Mouse (Mus musculus) ES-E14 (cell line): ENCODE data around the gene Tmem178. TPM values are rescaled to one million over a fixed set of nuclear protein-coding genes. Genes with fewer than 3 reads are reported as not detected.

Experiments
- DNase-seq: peaks from one replicate; pipeline ENCODE4 v3.0.0-alpha.2; 2013; ENCODE audit warnings: low read depth, low spot score
- H3K27ac ChIP-seq: 2 replicates; pipeline ENCODE4 v1.5.1; 2012; ENCODE audit warnings: low read depth, mild to moderate bottlenecking, low read length, moderate library complexity, mixed read lengths; ENCODE audit not compliant: poor library complexity, insufficient read depth, severe bottlenecking
- H3K36me3 ChIP-seq: 2 replicates; pipeline ENCODE4 v1.6.1; 2012; ENCODE audit warnings: mild to moderate bottlenecking, low read length, moderate library complexity, mixed read lengths; ENCODE audit not compliant: control insufficient read depth, poor library complexity, insufficient read depth, severe bottlenecking
- H3K4me1 ChIP-seq, 2 experiments: fragments of 150-350 bp in 1 of 2; sonication (generic) in 1 of 2; 2 replicates each; pipeline ENCODE4 v1.6.1; 2012; ENCODE audit warnings: low read length in 2 of 2, mild to moderate bottlenecking in 1 of 2, mixed read lengths in 1 of 2; ENCODE audit not compliant: control insufficient read depth in 2 of 2, insufficient read depth in 2 of 2, poor library complexity in 1 of 2
- H3K4me3 ChIP-seq, 2 experiments: fragments of 150-350 bp in 1 of 2; sonication (generic) in 1 of 2; 2 replicates each; pipeline ENCODE4 v1.5.1; 2012; ENCODE audit warnings: low read length in 2 of 2, low read depth in 1 of 2, mild to moderate bottlenecking in 1 of 2, mixed read lengths in 1 of 2; ENCODE audit not compliant: insufficient read depth in 1 of 2, poor library complexity in 1 of 2, severe bottlenecking in 1 of 2
- H3K9ac ChIP-seq: 2 replicates; pipeline ENCODE4 v1.6.1; 2012; ENCODE audit warnings: low read depth, mild to moderate bottlenecking, low read length, mixed read lengths; ENCODE audit not compliant: poor library complexity, insufficient read depth, severe bottlenecking
- H3K9me3 ChIP-seq: fragments of 150-350 bp; sonication (generic); 2 replicates; pipeline ENCODE4 v1.6.1; 2012; ENCODE audit warnings: low read depth, mild to moderate bottlenecking, low read length; ENCODE audit not compliant: control insufficient read depth, insufficient read depth
- CHD2 ChIP-seq: IDR thresholded peaks from 2 replicates; pipeline ENCODE4 v1.6.1; 2014; ENCODE audit warnings: mild to moderate bottlenecking, low read depth, low read length, inconsistent platforms
- HCFC1 ChIP-seq: IDR thresholded peaks from 2 replicates; pipeline ENCODE4 v1.6.1; 2012; ENCODE audit warnings: low read length, inconsistent platforms, borderline replicate concordance; ENCODE audit not compliant: insufficient read depth
- MAFK ChIP-seq: IDR thresholded peaks from 2 replicates; pipeline ENCODE4 v1.6.1; 2014; ENCODE audit warnings: mild to moderate bottlenecking, low read depth, low read length, inconsistent platforms; ENCODE audit not compliant: insufficient read depth
- ZC3H11A ChIP-seq: IDR thresholded peaks from 2 replicates; pipeline ENCODE4 v1.6.1; 2012; ENCODE audit warnings: low read depth, mild to moderate bottlenecking, inconsistent platforms, low read length, borderline replicate concordance
- ZNF384 ChIP-seq: IDR thresholded peaks from 2 replicates; pipeline ENCODE4 v1.6.1; 2012; ENCODE audit warnings: low read depth, low read length, inconsistent platforms
- in situ Hi-C, 2 experiments: fragments of 600-800 bp; cut with MboI; formaldehyde crosslinking; loops; one replicate each; pipeline ENCODE4 v1.15.1; 2025; ENCODE audit warnings: low sequenced_read_pairs in 2 of 2, inconsistent platforms in 1 of 2; ENCODE audit not compliant: unreplicated experiment in 2 of 2
- total RNA-seq: library from RNA; depleted of rRNA; stranded (reverse); fragments of 300-350 nt; gene quantifications from 2 replicates; pipeline ENCODE4 v1.2.3, GENCODE M21; 2012

Tmem178 gene
- total RNA-seq, 1 experiment: 0.40 TPM

GRCm38 (mm10) chr17:80969643-80970619 lies 25.5 kb downstream of the Tmem178 start:
- H3K9me3 ChIP-seq: no peaks in the 10 kb centered on the region
- TF ChIP-seq MAFK (no peak), ZC3H11A (no peak), HCFC1 (no peak), ZNF384 (no peak), CHD2 (no peak)
- H3K27ac ChIP-seq: no peak overlapping the region
- H3K4me1 ChIP-seq: peaks cover 0 to 2% of the 10 kb centered on the region in 2 experiments; a peak in 1 of 4 replicates
- in situ Hi-C loops: no loop called here
- no peak overlapping the region for H3K9ac ChIP-seq
- H3K4me3 ChIP-seq: no peak overlapping the region
- no peaks in the 10 kb centered on the region for H3K36me3 ChIP-seq
- DNase-seq: no peak

GRCm38 (mm10) chr17:80970716-80971115 lies 26.3 kb downstream of the Tmem178 start:
- in situ Hi-C loops: no loop called here

GRCm38 (mm10) chr17:80972891-80973290 lies 28.5 kb downstream of the Tmem178 start:
- no peak for DNase-seq
- Histone ChIP-seq H3K36me3 (no peaks in the 10 kb centered on the region), H3K4me1 (peaks cover 0 to 2% of the 10 kb centered on the region in 2 experiments; a peak in 1 of 4 replicates), H3K9me3 (no peaks in the 10 kb centered on the region), H3K27ac (no peak overlapping the region), H3K9ac (no peak overlapping the region), H3K4me3 (no peak overlapping the region)
- in situ Hi-C loops: no loop called here
- TF ChIP-seq MAFK: no peak
- TF ChIP-seq ZC3H11A: no peak
- TF ChIP-seq ZNF384: no peak
- no peak for TF ChIP-seq HCFC1
- TF ChIP-seq CHD2: no peak

More at GRCm38 (mm10) chr17:80970716-80971115, 26.3 kb downstream of the Tmem178 start:
- no peak for DNase-seq
- TF ChIP-seq ZNF384: no peak
- TF ChIP-seq CHD2: no peak
- TF ChIP-seq HCFC1: no peak
- no peak for TF ChIP-seq MAFK
- TF ChIP-seq ZC3H11A: no peak
- peaks cover 0 to 2% of the 10 kb centered on the region in 2 experiments; a peak in 1 of 4 replicates for H3K4me1 ChIP-seq
- H3K4me3 ChIP-seq: no peak overlapping the region
- no peak overlapping the region for H3K9ac ChIP-seq
- H3K27ac ChIP-seq: no peak overlapping the region
- H3K36me3 ChIP-seq: no peaks in the 10 kb centered on the region
- H3K9me3 ChIP-seq: no peaks in the 10 kb centered on the region

- Histone ChIP-seq H3K9me3 (no peaks in the 10 kb centered on the region), H3K4me3 (no peak overlapping the region), H3K36me3 (no peaks in the 10 kb centered on the region), H3K4me1 (no peaks in the 10 kb centered on the region; a peak in 1 of 4 replicates), H3K9ac (no peak overlapping the region), H3K27ac (no peak overlapping the region)
- no peak for DNase-seq
- in situ Hi-C loops: loop anchor here (25.0 kb wide), 1 partner anchor 390 kb away; the partner anchor contains the start of gene Cdkl4 (in 2 of the 2)
- TF ChIP-seq ZC3H11A (no peak), HCFC1 (no peak), ZNF384 (no peak), CHD2 (no peak), MAFK (no peak)
Observed at GRCm38 (mm10) chr17:80977245-80977644, 32.8 kb downstream of the Tmem178 start.
